Mouse (Mus musculus) ES-E14 (cell line): ENCODE measurements around the gene Serpina16. TPM values are rescaled to one million over a fixed set of nuclear protein-coding genes. Genes with fewer than 3 reads are reported as not detected.

Experiments used
- DNase-seq: peaks from one replicate; pipeline ENCODE4 v3.0.0-alpha.2; 2013; ENCODE audit warnings: low read depth, low spot score
- H3K27ac ChIP-seq: 2 replicates; pipeline ENCODE4 v1.5.1; 2012; ENCODE audit warnings: low read depth, mild to moderate bottlenecking, low read length, moderate library complexity, mixed read lengths; ENCODE audit not compliant: poor library complexity, insufficient read depth, severe bottlenecking
- H3K36me3 ChIP-seq: 2 replicates; pipeline ENCODE4 v1.6.1; 2012; ENCODE audit warnings: mild to moderate bottlenecking, low read length, moderate library complexity, mixed read lengths; ENCODE audit not compliant: control insufficient read depth, poor library complexity, insufficient read depth, severe bottlenecking
- H3K4me1 ChIP-seq, 2 experiments: fragments of 150-350 bp in 1 of 2; sonication (generic) in 1 of 2; 2 replicates each; pipeline ENCODE4 v1.6.1; 2012; ENCODE audit warnings: low read length in 2 of 2, mild to moderate bottlenecking in 1 of 2, mixed read lengths in 1 of 2; ENCODE audit not compliant: control insufficient read depth in 2 of 2, insufficient read depth in 2 of 2, poor library complexity in 1 of 2
- H3K4me3 ChIP-seq, 2 experiments: fragments of 150-350 bp in 1 of 2; sonication (generic) in 1 of 2; 2 replicates each; pipeline ENCODE4 v1.5.1; 2012; ENCODE audit warnings: low read length in 2 of 2, low read depth in 1 of 2, mild to moderate bottlenecking in 1 of 2, mixed read lengths in 1 of 2; ENCODE audit not compliant: insufficient read depth in 1 of 2, poor library complexity in 1 of 2, severe bottlenecking in 1 of 2
- H3K9ac ChIP-seq: 2 replicates; pipeline ENCODE4 v1.6.1; 2012; ENCODE audit warnings: low read depth, mild to moderate bottlenecking, low read length, mixed read lengths; ENCODE audit not compliant: poor library complexity, insufficient read depth, severe bottlenecking
- H3K9me3 ChIP-seq: fragments of 150-350 bp; sonication (generic); 2 replicates; pipeline ENCODE4 v1.6.1; 2012; ENCODE audit warnings: low read depth, mild to moderate bottlenecking, low read length; ENCODE audit not compliant: control insufficient read depth, insufficient read depth
- CHD2 ChIP-seq: IDR thresholded peaks from 2 replicates; pipeline ENCODE4 v1.6.1; 2014; ENCODE audit warnings: mild to moderate bottlenecking, low read depth, low read length, inconsistent platforms
- HCFC1 ChIP-seq: IDR thresholded peaks from 2 replicates; pipeline ENCODE4 v1.6.1; 2012; ENCODE audit warnings: low read length, inconsistent platforms, borderline replicate concordance; ENCODE audit not compliant: insufficient read depth
- MAFK ChIP-seq: IDR thresholded peaks from 2 replicates; pipeline ENCODE4 v1.6.1; 2014; ENCODE audit warnings: mild to moderate bottlenecking, low read depth, low read length, inconsistent platforms; ENCODE audit not compliant: insufficient read depth
- ZC3H11A ChIP-seq: IDR thresholded peaks from 2 replicates; pipeline ENCODE4 v1.6.1; 2012; ENCODE audit warnings: low read depth, mild to moderate bottlenecking, inconsistent platforms, low read length, borderline replicate concordance
- ZNF384 ChIP-seq: IDR thresholded peaks from 2 replicates; pipeline ENCODE4 v1.6.1; 2012; ENCODE audit warnings: low read depth, low read length, inconsistent platforms
- in situ Hi-C, 2 experiments: fragments of 600-800 bp; cut with MboI; formaldehyde crosslinking; loops; one replicate each; pipeline ENCODE4 v1.15.1; 2025; ENCODE audit warnings: low sequenced_read_pairs in 2 of 2, inconsistent platforms in 1 of 2; ENCODE audit not compliant: unreplicated experiment in 2 of 2
- total RNA-seq: library from RNA; depleted of rRNA; stranded (reverse); fragments of 300-350 nt; gene quantifications from 2 replicates; pipeline ENCODE4 v1.2.3, GENCODE M21; 2012

The Serpina16 gene
- total RNA-seq, 1 experiment: not detected

GRCm38 (mm10) chr12:103660076-103660475 is 15.9 kb downstream of the Serpina16 start:
- Histone ChIP-seq H3K36me3 (no peaks in the 10 kb centered on the region), H3K4me1 (no peaks in the 10 kb centered on the region), H3K9ac (no peak overlapping the region), H3K4me3 (no peak overlapping the region), H3K27ac (no peak overlapping the region), H3K9me3 (no peaks in the 10 kb centered on the region)
- TF ChIP-seq HCFC1 (no peak), ZNF384 (no peak), ZC3H11A (no peak)
- no peak for DNase-seq
- in situ Hi-C loops: no loop called here

GRCm38 (mm10) chr12:103659171-103659570 is 16.8 kb downstream of the Serpina16 start:
- no peak for DNase-seq
- Histone ChIP-seq H3K9ac (no peak overlapping the region), H3K4me3 (no peak overlapping the region), H3K9me3 (no peaks in the 10 kb centered on the region), H3K27ac (no peak overlapping the region), H3K36me3 (no peaks in the 10 kb centered on the region), H3K4me1 (no peaks in the 10 kb centered on the region)
- TF ChIP-seq ZNF384: no peak
- no peak for TF ChIP-seq MAFK
- TF ChIP-seq HCFC1: no peak
- TF ChIP-seq CHD2: no peak
- no peak for TF ChIP-seq ZC3H11A
- in situ Hi-C loops: no loop called here

GRCm38 (mm10) chr12:103657991-103658390 is 17.9 kb downstream of the Serpina16 start:
- Histone ChIP-seq H3K4me3 (no peak overlapping the region), H3K4me1 (no peaks in the 10 kb centered on the region), H3K9me3 (no peaks in the 10 kb centered on the region), H3K36me3 (no peaks in the 10 kb centered on the region), H3K9ac (no peak overlapping the region), H3K27ac (no peak overlapping the region)
- TF ChIP-seq ZC3H11A: no peak
- TF ChIP-seq MAFK: no peak
- TF ChIP-seq HCFC1: no peak
- no peak for TF ChIP-seq ZNF384
- no peak for TF ChIP-seq CHD2
- in situ Hi-C loops: no loop called here
- DNase-seq: no peak

GRCm38 (mm10) chr12:103656848-103657626 is 18.9 kb downstream of the Serpina16 start, which contains the start of gene Serpina6:
Gene Serpina6, minus strand, starts transcription at chr12:103657212.
- no peaks in the 10 kb centered on the region for H3K4me1 ChIP-seq
- no peak for DNase-seq

More at GRCm38 (mm10) chr12:103656848-103657626, 18.9 kb downstream of the Serpina16 start, which contains the start of gene Serpina6:
- in situ Hi-C loops: no loop called here
- Histone ChIP-seq H3K9ac (no peak within 1 kb of the TSS), H3K27ac (no peak within 1 kb of the TSS), H3K9me3 (no peaks in the 10 kb centered on the region), H3K4me3 (no peak within 1 kb of the TSS), H3K36me3 (no peaks in the 10 kb centered on the region)
- TF ChIP-seq HCFC1 (no peak), MAFK (no peak), ZNF384 (no peak), CHD2 (no peak), ZC3H11A (no peak)
